Mouse (Mus musculus) megakaryocyte-erythroid progenitor cell, adult 5-6 weeks (primary cell): Measurements from ENCODE around the gene Gm13289. TPM values are rescaled to one million over a fixed set of nuclear protein-coding genes. Genes with fewer than 3 reads are reported as not detected.
"Not testable (repeated sequence)": the region's sequence is repeated elsewhere in the genome, so short reads cannot be mapped to it uniquely, and the experiment has no call there.

ENCODE experiments used
- ATAC-seq: replicated peaks from 2 replicates; pipeline ENCODE4 v1.8.0; 2016; ENCODE audit warnings: mild to moderate bottlenecking, inconsistent platforms; ENCODE audit not compliant: severe bottlenecking, poor library complexity, low FRiP score, low TSS enrichment
- total RNA-seq, 2 experiments: library from RNA; stranded (forward) in 1 of 2; stranded (reverse) in 1 of 2; fragments of 200-1000, 215-1000 nt in 1 of 2; fragments of >200 nt in 1 of 2; fragmentation: Nextera tagmentation in 1 of 2; gene quantifications; 2 replicates each; pipeline ENCODE4 v1.2.3; 2014 to 2017

Gm13289 gene
- total RNA-seq, 2 experiments from 2014 or later, result not detected

- not testable (repeated sequence) for ATAC-seq
Measured at GRCm38 (mm10) chr4:88780320-88780719, 3.6 kb downstream of the Gm13289 start.

DNA sequence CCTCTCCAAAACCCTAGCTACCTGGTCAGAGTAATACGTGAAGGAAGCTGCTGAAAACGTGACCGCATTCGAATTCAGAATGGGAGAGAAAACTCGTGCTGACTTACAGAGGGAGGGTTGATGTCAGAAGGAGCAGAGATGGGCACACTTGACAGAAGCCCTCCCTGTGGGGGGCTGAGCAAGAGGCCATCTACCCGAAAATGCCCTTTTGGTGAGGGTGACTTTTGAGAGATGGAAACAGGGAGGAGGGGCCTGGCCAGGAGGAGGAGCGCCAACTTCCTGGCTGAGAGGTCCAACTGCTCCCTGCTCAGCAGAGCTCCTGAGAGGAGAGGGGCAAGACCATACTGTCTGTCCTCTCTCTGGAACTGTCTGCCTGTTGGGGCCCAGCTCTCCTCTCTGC, 5.1 kb downstream of the Gm13289 start, which contains the start of gene Ifnz:
Gene Ifnz, plus strand, starts transcription at position 301 of the 400 bp plus-strand sequence.
- ATAC-seq, result not testable (repeated sequence)

DNA sequence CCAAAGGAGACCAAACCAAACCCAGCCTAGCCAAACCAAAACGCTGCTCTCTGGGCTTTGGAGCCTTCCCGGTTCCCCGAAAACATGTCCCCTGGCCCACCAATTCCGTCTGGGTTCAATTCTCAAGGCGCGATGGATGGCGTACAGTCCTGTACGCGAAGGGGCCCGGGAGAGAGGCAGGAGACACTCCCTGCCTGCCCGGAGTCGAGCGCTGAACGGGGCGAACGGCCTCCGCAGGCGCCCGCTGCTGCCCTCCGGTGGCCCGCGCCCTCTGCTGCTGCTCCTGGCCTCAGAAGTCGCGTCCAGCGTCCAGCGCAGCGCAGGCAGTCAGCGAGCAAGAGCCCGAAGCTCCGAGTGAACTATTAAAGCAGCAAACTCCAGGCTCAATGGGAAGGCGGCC, 5.6 kb downstream of the Gm13289 start:
- ATAC-seq, result not testable (repeated sequence)

DNA sequence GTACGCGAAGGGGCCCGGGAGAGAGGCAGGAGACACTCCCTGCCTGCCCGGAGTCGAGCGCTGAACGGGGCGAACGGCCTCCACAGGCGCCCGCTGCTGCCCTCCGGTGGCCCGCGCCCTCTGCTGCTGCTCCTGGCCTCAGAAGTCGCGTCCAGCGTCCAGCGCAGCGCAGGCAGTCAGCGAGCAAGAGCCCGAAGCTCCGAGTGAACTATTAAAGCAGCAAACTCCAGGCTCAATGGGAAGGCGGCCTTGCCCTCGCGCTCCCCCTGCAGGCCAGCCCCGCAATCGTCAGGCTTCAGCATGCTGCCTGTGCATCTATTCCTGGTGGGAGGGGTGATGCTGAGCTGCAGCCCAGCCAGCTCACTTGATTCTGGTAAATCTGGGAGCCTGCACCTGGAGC, 8.7 kb downstream of the Gm13289 start, which contains the start of gene Gm13276:
Gene Gm13276, plus strand, starts transcription at position 301 of the 400 bp plus-strand sequence.
- ATAC-seq, result not testable (repeated sequence)

GRCm38 (mm10) chr4:88788402-88788801, 11.7 kb downstream of the Gm13289 start, which contains the start of gene Gm13277:
Gene Gm13277 (plus strand): TSS chr4:88788632.
- not testable (repeated sequence) for ATAC-seq

- not testable (repeated sequence) for ATAC-seq
Measured at GRCm38 (mm10) chr4:88791250-88791649, 14.5 kb downstream of the Gm13289 start, which contains the start of gene Gm13278. Gene Gm13278 (plus strand): TSS chr4:88791550.

GRCm38 (mm10) chr4:88793936-88794675, 17.4 kb downstream of the Gm13289 start, which contains the start of gene Gm13275:
Gene Gm13275 (plus strand): TSS chr4:88794487.
- not testable (repeated sequence) for ATAC-seq

DNA sequence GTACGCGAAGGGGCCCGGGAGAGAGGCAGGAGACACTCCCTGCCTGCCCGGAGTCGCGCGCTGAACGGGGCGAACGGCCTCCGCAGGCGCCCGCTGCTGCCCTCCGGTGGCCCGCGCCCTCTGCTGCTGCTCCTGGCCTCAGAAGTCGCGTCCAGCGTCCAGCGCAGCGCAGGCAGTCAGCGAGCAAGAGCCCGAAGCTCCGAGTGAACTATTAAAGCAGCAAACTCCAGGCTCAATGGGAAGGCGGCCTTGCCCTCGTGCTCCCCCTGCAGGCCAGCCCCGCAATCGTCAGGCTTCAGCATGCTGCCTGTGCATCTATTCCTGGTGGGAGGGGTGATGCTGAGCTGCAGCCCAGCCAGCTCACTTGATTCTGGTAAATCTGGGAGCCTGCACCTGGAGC, 20.4 kb downstream of the Gm13289 start, which contains the start of gene Gm13279:
Gene Gm13279, plus strand, starts transcription at position 301 of the 400 bp plus-strand sequence.
- ATAC-seq, result not testable (repeated sequence)

DNA sequence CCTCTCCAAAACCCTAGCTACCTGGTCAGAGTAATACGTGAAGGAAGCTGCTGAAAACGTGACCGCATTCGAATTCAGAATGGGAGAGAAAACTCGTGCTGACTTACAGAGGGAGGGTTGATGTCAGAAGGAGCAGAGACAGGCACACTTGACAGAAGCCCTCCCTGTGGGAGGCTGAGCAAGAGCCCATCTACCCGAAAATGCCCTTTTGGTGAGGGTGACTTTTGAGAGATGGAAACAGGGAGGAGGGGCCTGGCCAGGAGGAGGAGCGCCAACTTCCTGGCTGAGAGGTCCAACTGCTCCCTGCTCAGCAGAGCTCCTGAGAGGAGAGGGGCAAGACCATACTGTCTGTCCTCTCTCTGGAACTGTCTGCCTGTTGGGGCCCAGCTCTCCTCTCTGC, 22.6 kb downstream of the Gm13289 start, which contains the start of gene Gm13285:
Gene Gm13285, plus strand, starts transcription at position 301 of the 400 bp plus-strand sequence.
- ATAC-seq, result not testable (repeated sequence)

DNA sequence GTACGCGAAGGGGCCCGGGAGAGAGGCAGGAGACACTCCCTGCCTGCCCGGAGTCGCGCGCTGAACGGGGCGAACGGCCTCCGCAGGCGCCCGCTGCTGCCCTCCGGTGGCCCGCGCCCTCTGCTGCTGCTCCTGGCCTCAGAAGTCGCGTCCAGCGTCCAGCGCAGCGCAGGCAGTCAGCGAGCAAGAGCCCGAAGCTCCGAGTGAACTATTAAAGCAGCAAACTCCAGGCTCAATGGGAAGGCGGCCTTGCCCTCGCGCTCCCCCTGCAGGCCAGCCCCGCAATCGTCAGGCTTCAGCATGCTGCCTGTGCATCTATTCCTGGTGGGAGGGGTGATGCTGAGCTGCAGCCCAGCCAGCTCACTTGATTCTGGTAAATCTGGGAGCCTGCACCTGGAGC, 26.2 kb downstream of the Gm13289 start, which contains the start of gene Gm13287:
Gene Gm13287, plus strand, starts transcription at position 301 of the 400 bp plus-strand sequence.
- ATAC-seq, result not testable (repeated sequence)

GRCm38 (mm10) chr4:88805231-88805630, 28.5 kb downstream of the Gm13289 start, which contains the start of gene Gm13288:
Gene Gm13288 (plus strand): TSS chr4:88805531.
- ATAC-seq, result not testable (repeated sequence)

- ATAC-seq, result not testable (repeated sequence)
Measured at GRCm38 (mm10) chr4:88805761-88806160, 29.0 kb downstream of the Gm13289 start.

GRCm38 (mm10) chr4:88815928-88816327, 39.2 kb downstream of the Gm13289 start, which contains the start of gene Ifna7:
Gene Ifna7 (plus strand): TSS chr4:88816228.
- ATAC-seq, result no peak

GRCm38 (mm10) chr4:88819659-88820058, 42.9 kb downstream of the Gm13289 start, which contains the start of gene Ifna11:
Gene Ifna11 (plus strand): TSS chr4:88819959.
- ATAC-seq, result no peak

DNA sequence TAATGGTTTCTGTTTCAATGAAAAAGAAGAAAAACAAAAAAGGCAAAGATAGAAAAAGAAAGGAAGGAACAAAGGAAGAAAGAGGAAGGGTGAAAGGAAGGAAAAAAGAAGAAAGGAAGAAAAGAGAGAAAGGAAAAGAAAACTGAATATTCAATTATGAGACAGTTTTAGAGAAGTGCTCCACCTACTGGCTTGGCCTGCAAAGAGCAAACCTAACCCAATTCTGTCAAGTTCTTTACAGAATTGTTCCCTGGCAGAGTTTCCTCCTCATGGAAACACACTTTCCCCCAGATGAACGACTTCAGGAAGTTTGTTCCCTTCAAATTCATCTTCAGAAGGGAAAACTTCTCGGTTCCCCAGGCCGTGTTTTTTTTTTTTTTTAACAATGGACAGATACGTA, 46.3 kb downstream of the Gm13289 start:
- ATAC-seq, result peak; percentile 79; the same call in 1 of the 2 replicates

Other genes with a start within 250 kb of the Gm13289 start
Only the 30 nearest of the 31 such genes appear.
- not detected in 2 replicates for gene Ifna14, start 205.1 kb upstream of the Gm13289 start, total RNA-seq (2014; fragmentation: Nextera tagmentation)
- gene Ifna14, start 205.1 kb upstream of the Gm13289 start, total RNA-seq (2017), result not detected in 2 replicates
- not detected in 2 replicates for gene Ifna9, start 184.5 kb upstream of the Gm13289 start, total RNA-seq (2014; fragmentation: Nextera tagmentation)
- gene Ifna9, start 184.5 kb upstream of the Gm13289 start, total RNA-seq (2017), result not detected in 2 replicates
- not detected in 2 replicates for gene Ifna12, start 173.5 kb upstream of the Gm13289 start, total RNA-seq (2014; fragmentation: Nextera tagmentation)
- not detected in 2 replicates for gene Ifna12, start 173.5 kb upstream of the Gm13289 start, total RNA-seq (2017)
- gene C87499, start 142.5 kb upstream of the Gm13289 start, total RNA-seq (2014; fragmentation: Nextera tagmentation), result not detected in 2 replicates
- not detected in 2 replicates for gene C87499, start 142.5 kb upstream of the Gm13289 start, total RNA-seq (2017)
- not detected in 2 replicates for gene Ifna13, start 132.5 kb upstream of the Gm13289 start, total RNA-seq (2014; fragmentation: Nextera tagmentation)
- not detected in 2 replicates for gene Ifna13, start 132.5 kb upstream of the Gm13289 start, total RNA-seq (2017)
- not detected in 2 replicates for gene Ifna16, start 100.0 kb upstream of the Gm13289 start, total RNA-seq (2014; fragmentation: Nextera tagmentation)
- gene Ifna16, start 100.0 kb upstream of the Gm13289 start, total RNA-seq (2017), result not detected in 2 replicates
- gene Ifna2, start 93.0 kb upstream of the Gm13289 start, total RNA-seq (2014; fragmentation: Nextera tagmentation), result not detected in 2 replicates
- gene Ifna2, start 93.0 kb upstream of the Gm13289 start, total RNA-seq (2017), result not detected in 2 replicates
- not detected in 2 replicates for gene Ifnab, start 85.6 kb upstream of the Gm13289 start, total RNA-seq (2014; fragmentation: Nextera tagmentation)
- not detected in 2 replicates for gene Ifnab, start 85.6 kb upstream of the Gm13289 start, total RNA-seq (2017)
- gene Gm26566, start 55.1 kb upstream of the Gm13289 start, total RNA-seq (2014; fragmentation: Nextera tagmentation), result not detected in 2 replicates
- gene Gm26566, start 55.1 kb upstream of the Gm13289 start, total RNA-seq (2017), result 1.1 and 1.5 TPM in 2 replicates
- gene Klhl9, start 54.5 kb upstream of the Gm13289 start, total RNA-seq (2014; fragmentation: Nextera tagmentation), result 37.1 and 50.0 TPM in 2 replicates
- 67.3 and 88.5 TPM in 2 replicates for gene Klhl9, start 54.5 kb upstream of the Gm13289 start, total RNA-seq (2017)
- not detected in 2 replicates for gene Gm13271, start 22.1 kb upstream of the Gm13289 start, total RNA-seq (2014; fragmentation: Nextera tagmentation)
- gene Gm13271, start 22.1 kb upstream of the Gm13289 start, total RNA-seq (2017), result not detected in 2 replicates
- not detected in 2 replicates for gene Gm13283, start 16.8 kb upstream of the Gm13289 start, total RNA-seq (2014; fragmentation: Nextera tagmentation)
- not detected in 2 replicates for gene Gm13283, start 16.8 kb upstream of the Gm13289 start, total RNA-seq (2017)
- not detected in 2 replicates for gene Gm13290, start 3.1 kb upstream of the Gm13289 start, total RNA-seq (2014; fragmentation: Nextera tagmentation)
- not detected in 2 replicates for gene Gm13290, start 3.1 kb upstream of the Gm13289 start, total RNA-seq (2017)
- not detected in 2 replicates for gene Gm13272, start 2.9 kb downstream of the Gm13289 start, total RNA-seq (2014; fragmentation: Nextera tagmentation)
- not detected in 2 replicates for gene Gm13272, start 2.9 kb downstream of the Gm13289 start, total RNA-seq (2017)
- 0.57 TPM in 1 of 2 replicates, not detected in the other for gene Ifnz, start 5.2 kb downstream of the Gm13289 start, total RNA-seq (2014; fragmentation: Nextera tagmentation)
- gene Ifnz, start 5.2 kb downstream of the Gm13289 start, total RNA-seq (2017), result 0.11 TPM in 1 of 2 replicates, not detected in the other
- not detected in 2 replicates for gene Gm13276, start 8.8 kb downstream of the Gm13289 start, total RNA-seq (2014; fragmentation: Nextera tagmentation)
- 1.6 TPM in 1 of 2 replicates, not detected in the other for gene Gm13276, start 8.8 kb downstream of the Gm13289 start, total RNA-seq (2017)
- not detected in 2 replicates for gene Gm13277, start 11.7 kb downstream of the Gm13289 start, total RNA-seq (2014; fragmentation: Nextera tagmentation)
- gene Gm13277, start 11.7 kb downstream of the Gm13289 start, total RNA-seq (2017), result not detected in 2 replicates
- not detected in 2 replicates for gene Gm13278, start 14.6 kb downstream of the Gm13289 start, total RNA-seq (2014; fragmentation: Nextera tagmentation)
- not detected in 2 replicates for gene Gm13278, start 14.6 kb downstream of the Gm13289 start, total RNA-seq (2017)
- gene Gm13275, start 17.6 kb downstream of the Gm13289 start, total RNA-seq (2014; fragmentation: Nextera tagmentation), result not detected in 2 replicates
- gene Gm13275, start 17.6 kb downstream of the Gm13289 start, total RNA-seq (2017), result not detected in 2 replicates
- not detected in 2 replicates for gene Gm13279, start 20.5 kb downstream of the Gm13289 start, total RNA-seq (2014; fragmentation: Nextera tagmentation)
- gene Gm13279, start 20.5 kb downstream of the Gm13289 start, total RNA-seq (2017), result not detected in 2 replicates
- gene Gm13285, start 22.7 kb downstream of the Gm13289 start, total RNA-seq (2014; fragmentation: Nextera tagmentation), result not detected in 2 replicates
- not detected in 2 replicates for gene Gm13285, start 22.7 kb downstream of the Gm13289 start, total RNA-seq (2017)
- gene Gm13287, start 26.3 kb downstream of the Gm13289 start, total RNA-seq (2014; fragmentation: Nextera tagmentation), result not detected in 2 replicates
- not detected in 2 replicates for gene Gm13287, start 26.3 kb downstream of the Gm13289 start, total RNA-seq (2017)
- gene Gm13288, start 28.6 kb downstream of the Gm13289 start, total RNA-seq (2014; fragmentation: Nextera tagmentation), result not detected in 2 replicates
- gene Gm13288, start 28.6 kb downstream of the Gm13289 start, total RNA-seq (2017), result 1.2 TPM in 1 of 2 replicates, not detected in the other
- not detected in 2 replicates for gene Ifna7, start 39.3 kb downstream of the Gm13289 start, total RNA-seq (2014; fragmentation: Nextera tagmentation)
- not detected in 2 replicates for gene Ifna7, start 39.3 kb downstream of the Gm13289 start, total RNA-seq (2017)
- not detected in 2 replicates for gene Ifna11, start 43.0 kb downstream of the Gm13289 start, total RNA-seq (2014; fragmentation: Nextera tagmentation)
- gene Ifna11, start 43.0 kb downstream of the Gm13289 start, total RNA-seq (2017), result not detected in 2 replicates
- gene Ifna6, start 50.5 kb downstream of the Gm13289 start, total RNA-seq (2014; fragmentation: Nextera tagmentation), result not detected in 2 replicates
- not detected in 2 replicates for gene Ifna6, start 50.5 kb downstream of the Gm13289 start, total RNA-seq (2017)
- not detected in 2 replicates for gene Ifna5, start 58.6 kb downstream of the Gm13289 start, total RNA-seq (2014; fragmentation: Nextera tagmentation)
- not detected in 2 replicates for gene Ifna5, start 58.6 kb downstream of the Gm13289 start, total RNA-seq (2017)
- not detected in 2 replicates for gene Ifna4, start 64.9 kb downstream of the Gm13289 start, total RNA-seq (2014; fragmentation: Nextera tagmentation)
- not detected in 2 replicates for gene Ifna4, start 64.9 kb downstream of the Gm13289 start, total RNA-seq (2017)
- not detected in 2 replicates for gene Ifna1, start 73.2 kb downstream of the Gm13289 start, total RNA-seq (2014; fragmentation: Nextera tagmentation)
- gene Ifna1, start 73.2 kb downstream of the Gm13289 start, total RNA-seq (2017), result not detected in 2 replicates
- not detected in 2 replicates for gene Ifne, start 103.3 kb downstream of the Gm13289 start, total RNA-seq (2014; fragmentation: Nextera tagmentation)
- gene Ifne, start 103.3 kb downstream of the Gm13289 start, total RNA-seq (2017), result not detected in 2 replicates